Mouse (Mus musculus) stomach, embryonic 16.5 days (tissue): ENCODE results near the gene 2310046K23Rik. TPM values are rescaled to one million over a fixed set of nuclear protein-coding genes. Genes with fewer than 3 reads are reported as not detected.
A peak's percentile ranks its signal among the peaks of the same experiment; 100 is the strongest.
"Not testable (repeated sequence)": the region's sequence is repeated elsewhere in the genome, so short reads cannot be mapped to it uniquely, and the experiment has no call there.

Experiments used
- ATAC-seq: fragments of 200-750 bp; cut with Nextera tagmentation; 2 replicates; pipeline ENCODE4 v1.8.0; 2017; ENCODE audit warnings: moderate number of reproducible peaks, moderate TSS enrichment; ENCODE audit not compliant: insufficient read depth, low FRiP score
- H3K27ac ChIP-seq: fragments of 300-500 bp; sonication (generic); 2 replicates; pipeline ENCODE4 v1.5.1; 2014; ENCODE audit warnings: low read length
- H3K27me3 ChIP-seq: fragments of 300-500 bp; sonication (generic); 2 replicates; pipeline ENCODE4 v1.6.1; 2014; ENCODE audit warnings: low read length, control low read depth, mixed read lengths; ENCODE audit not compliant: control insufficient read depth, insufficient read depth
- H3K36me3 ChIP-seq: fragments of 300-500 bp; sonication (generic); 2 replicates; pipeline ENCODE4 v1.6.1; 2014; ENCODE audit warnings: low read length; ENCODE audit not compliant: control insufficient read depth, insufficient read depth
- H3K4me1 ChIP-seq: fragments of 300-500 bp; sonication (generic); 2 replicates; pipeline ENCODE4 v1.6.1; 2014; ENCODE audit warnings: low read length, control low read depth, mixed read lengths; ENCODE audit not compliant: control insufficient read depth, insufficient read depth
- H3K4me2 ChIP-seq: fragments of 300-500 bp; sonication (generic); 2 replicates; pipeline ENCODE4 v1.6.1; 2014; ENCODE audit warnings: low read depth, low read length, mixed read lengths
- H3K4me3 ChIP-seq: fragments of 300-500 bp; sonication (generic); replicated peaks from 2 replicates; pipeline ENCODE4 v1.5.1; 2014; ENCODE audit warnings: mild to moderate bottlenecking, low read length
- H3K9ac ChIP-seq: fragments of 300-500 bp; sonication (generic); 2 replicates; pipeline ENCODE4 v1.6.1; 2014; ENCODE audit warnings: low read length
- H3K9me3 ChIP-seq: fragments of 300-500 bp; sonication (generic); replicated peaks from 2 replicates; pipeline ENCODE4 v1.6.1; 2016; ENCODE audit warnings: low read length, control low read depth; ENCODE audit not compliant: control insufficient read depth
- WGBS: fragments of 180-500 bp; shearing (Covaris S2); extraction: QIAGEN DNeasy Blood & Tissue Kit; methylation state at CpG from one replicate; pipeline ENCODE4 v1.1.7; 2014; 5-methylcytosine and 5-hydroxymethylcytosine counted together
- polyA plus RNA-seq: library from polyadenylated mRNA; unstranded; fragments of >200 nt; fragmentation: Nextera tagmentation; extraction: Ambion mirVana; gene quantifications from 2 replicates; pipeline ENCODE4 v1.2.1, GENCODE M21; 2015

2310046K23Rik gene
- polyA plus RNA-seq, 1 experiment from 2014 or later: not detected

DNA sequence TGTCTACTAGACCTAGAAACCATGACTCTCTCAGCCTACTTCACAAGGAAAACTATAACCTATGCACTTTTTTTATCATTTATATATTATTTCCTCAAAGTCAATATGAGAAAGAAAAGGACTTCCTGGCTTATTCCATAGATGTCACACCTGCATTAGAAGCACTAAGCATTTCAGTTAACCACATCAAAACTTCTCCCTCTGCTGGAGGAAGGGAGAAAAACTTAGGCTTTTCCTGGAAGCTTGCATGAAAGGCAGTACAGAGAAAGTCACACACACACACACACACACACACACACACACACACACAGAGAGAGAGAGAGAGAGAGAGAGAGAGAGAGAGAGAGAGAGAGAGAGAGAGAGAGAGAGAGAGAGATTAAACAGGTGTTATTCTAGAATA, 22.0 kb downstream of the 2310046K23Rik start:
- Histone ChIP-seq H3K4me3 (no peak overlapping the region), H3K4me2 (no peak overlapping the region), H3K9ac (no peak overlapping the region), H3K27me3 (no peaks in the 10 kb centered on the region), H3K27ac (no peak overlapping the region), H3K9me3 (no peaks in the 10 kb centered on the region), H3K4me1 (no peaks in the 10 kb centered on the region), H3K36me3 (no peaks in the 10 kb centered on the region)
- no peak for ATAC-seq

DNA sequence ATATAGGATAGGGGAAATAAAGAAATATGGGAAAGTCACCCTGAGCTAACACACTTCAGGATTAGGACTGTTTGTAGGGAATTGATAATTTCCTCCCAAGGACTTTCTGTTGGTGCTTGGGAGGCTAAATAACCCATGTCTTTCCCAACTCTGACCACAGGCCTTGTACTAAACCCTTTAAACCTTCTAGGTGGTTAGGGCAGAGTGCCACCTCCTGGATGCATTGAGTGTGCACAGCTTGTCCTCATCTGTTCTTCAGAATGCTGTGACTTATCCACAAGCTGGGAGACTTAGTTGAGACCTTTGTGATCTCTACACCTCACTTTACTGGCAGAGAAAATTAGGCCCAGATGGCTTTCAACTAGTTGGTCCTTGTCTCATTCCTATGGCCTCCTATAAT, 23.5 kb downstream of the 2310046K23Rik start:
- H3K4me2 ChIP-seq: no peak overlapping the region
- no peak overlapping the region for H3K9ac ChIP-seq
- 0 out of 2 replicates have a peak, but pooled peaks have one; percentile 50 for ATAC-seq
- H3K27ac ChIP-seq: no peak overlapping the region
- no peaks in the 10 kb centered on the region for H3K9me3 ChIP-seq
- H3K4me1 ChIP-seq: no peaks in the 10 kb centered on the region
- no peak overlapping the region for H3K4me3 ChIP-seq
- H3K36me3 ChIP-seq: no peaks in the 10 kb centered on the region
- no peaks in the 10 kb centered on the region for H3K27me3 ChIP-seq

DNA sequence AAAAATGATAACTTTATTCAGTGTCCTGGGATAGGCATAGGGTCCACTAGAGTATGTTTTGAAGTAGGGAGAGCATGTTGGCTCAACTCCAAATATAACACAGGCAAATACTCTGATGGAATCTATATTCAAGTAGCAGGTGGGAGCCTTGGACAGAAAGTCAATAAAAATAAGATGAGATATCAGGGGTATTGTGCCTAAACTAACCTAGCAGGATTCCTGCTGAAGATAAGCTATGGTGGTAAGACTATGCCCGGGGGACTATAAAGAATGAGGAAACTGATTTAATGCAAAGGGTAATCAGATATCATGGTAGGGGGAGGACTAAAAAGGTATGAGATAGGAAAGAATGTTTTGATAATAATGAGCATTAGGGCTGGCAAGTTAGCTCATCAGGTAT, 26.1 kb downstream of the 2310046K23Rik start:
- no peak overlapping the region for H3K4me3 ChIP-seq
- no peaks in the 10 kb centered on the region for H3K36me3 ChIP-seq
- H3K4me1 ChIP-seq: no peaks in the 10 kb centered on the region
- H3K4me2 ChIP-seq: no peak overlapping the region
- peak; percentile 48; the same call in 1 of the 2 replicates for ATAC-seq
- no peak overlapping the region for H3K27ac ChIP-seq
- H3K9ac ChIP-seq: no peak overlapping the region
- no peaks in the 10 kb centered on the region for H3K27me3 ChIP-seq
- H3K9me3 ChIP-seq: no peaks in the 10 kb centered on the region
- 73% methylated on average over 1 of the region's 1 CpGs for WGBS

DNA sequence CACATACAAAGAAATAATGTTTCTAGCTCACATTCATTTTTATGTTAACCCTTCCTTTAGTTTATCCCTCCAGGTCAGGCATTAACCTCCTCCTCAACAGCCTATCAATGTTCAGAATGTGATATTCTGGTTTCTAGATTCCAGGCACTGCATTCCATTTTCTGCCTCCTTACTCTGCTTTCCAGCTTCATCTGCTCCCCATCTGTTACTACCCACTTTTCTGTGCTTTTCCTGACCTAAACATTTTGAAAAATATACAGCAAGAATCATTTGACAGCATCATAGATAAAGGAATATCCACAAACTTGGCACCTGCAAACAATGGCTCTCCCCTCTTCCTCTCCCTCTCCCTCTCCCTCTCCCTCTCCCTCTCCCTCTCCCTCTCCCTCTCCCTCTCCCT, 30.8 kb downstream of the 2310046K23Rik start:
- Histone ChIP-seq H3K9me3 (no peaks in the 10 kb centered on the region), H3K9ac (no peak overlapping the region), H3K27me3 (no peaks in the 10 kb centered on the region), H3K36me3 (no peaks in the 10 kb centered on the region), H3K4me2 (no peak overlapping the region), H3K27ac (no peak overlapping the region), H3K4me3 (no peak overlapping the region), H3K4me1 (no peaks in the 10 kb centered on the region)
- ATAC-seq: no peak

DNA sequence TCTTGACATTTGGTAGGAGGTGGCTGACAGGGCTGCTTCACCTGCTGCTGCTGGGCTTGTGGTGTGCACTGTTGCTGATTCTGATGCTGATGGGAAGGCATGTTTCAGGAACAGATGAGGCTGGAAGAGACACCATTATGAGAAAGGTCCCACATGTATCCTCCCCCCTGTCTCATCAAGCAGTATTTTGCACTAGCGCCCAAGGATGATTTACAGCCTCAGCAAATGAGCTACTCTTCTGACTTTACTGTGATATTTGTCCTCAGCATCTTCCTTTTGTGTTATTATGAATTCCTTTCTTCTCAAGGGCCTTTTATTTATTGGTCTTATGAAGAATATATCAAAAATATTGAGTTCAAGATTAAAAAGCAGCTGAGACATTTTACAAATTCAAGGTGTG, 33.9 kb downstream of the 2310046K23Rik start, which contains the start of gene Sprr4:
TSS of gene Sprr4 (minus strand) at position 101 of the 400 bp plus-strand sequence.
- no peak within 1 kb of the TSS for H3K4me2 ChIP-seq
- H3K9me3 ChIP-seq: no peaks in the 10 kb centered on the region
- no peak within 1 kb of the TSS for H3K4me3 ChIP-seq
- no peak within 1 kb of the TSS for H3K27ac ChIP-seq
- 82% methylated on average over 1 of the region's 1 CpGs for WGBS
- no peak for ATAC-seq
- no peaks in the 10 kb centered on the region for H3K27me3 ChIP-seq
- H3K36me3 ChIP-seq: no peaks in the 10 kb centered on the region
- no peak within 1 kb of the TSS for H3K9ac ChIP-seq
- no peaks in the 10 kb centered on the region for H3K4me1 ChIP-seq

DNA sequence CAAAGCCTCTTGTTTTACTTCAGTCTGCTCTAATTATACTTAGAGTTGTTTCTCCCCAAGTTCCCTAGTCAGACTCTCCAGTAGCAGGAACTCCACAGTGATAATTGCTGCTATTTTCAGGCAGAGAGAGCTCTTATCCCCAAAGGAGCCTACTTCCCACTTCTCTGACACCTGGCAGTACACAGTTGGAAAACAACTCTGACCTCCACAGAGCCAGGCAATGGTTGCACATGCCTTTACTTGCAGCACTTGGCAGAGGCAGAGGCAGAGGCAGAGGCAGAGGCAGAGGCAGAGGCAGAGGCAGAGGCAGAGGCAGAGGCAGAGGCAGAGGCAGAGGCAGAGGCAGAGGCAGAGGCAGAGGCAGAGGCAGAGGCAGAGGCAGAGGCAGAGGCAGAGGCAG, 44.0 kb downstream of the 2310046K23Rik start:
- not testable (repeated sequence) for H3K36me3 ChIP-seq, H3K27ac ChIP-seq, H3K4me2 ChIP-seq, H3K4me1 ChIP-seq, H3K9ac ChIP-seq, ATAC-seq, H3K4me3 ChIP-seq, H3K9me3 ChIP-seq, H3K27me3 ChIP-seq

DNA sequence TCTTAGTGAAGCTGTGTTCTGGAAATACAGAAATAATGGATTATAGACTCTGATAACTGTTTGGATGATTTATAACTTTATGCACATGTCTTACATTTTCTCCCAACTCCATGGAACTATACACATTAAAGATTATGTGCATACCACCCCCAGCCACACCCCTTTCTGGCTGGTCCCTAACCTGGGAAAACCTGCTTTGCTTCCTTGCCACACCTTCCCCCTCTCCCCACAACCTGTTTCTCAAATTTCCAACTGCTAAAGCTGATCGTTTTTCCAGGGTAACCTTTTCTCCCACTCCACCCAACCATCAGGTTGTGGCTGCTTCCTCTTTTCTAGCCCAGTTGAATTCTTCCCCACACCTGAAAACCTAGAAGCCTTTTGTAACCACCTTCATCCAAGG, 48.0 kb downstream of the 2310046K23Rik start:
- ATAC-seq: peak; percentile 84
- H3K4me2 ChIP-seq: no peak overlapping the region
- no peak overlapping the region for H3K4me3 ChIP-seq
- 21% methylated on average over 1 of the region's 1 CpGs for WGBS
- H3K36me3 ChIP-seq: no peaks in the 10 kb centered on the region
- no peaks in the 10 kb centered on the region for H3K27me3 ChIP-seq
- H3K27ac ChIP-seq: peak overlapping the region; percentile 91
- H3K9ac ChIP-seq: no peak overlapping the region
- no peaks in the 10 kb centered on the region for H3K9me3 ChIP-seq
- no peaks in the 10 kb centered on the region for H3K4me1 ChIP-seq

DNA sequence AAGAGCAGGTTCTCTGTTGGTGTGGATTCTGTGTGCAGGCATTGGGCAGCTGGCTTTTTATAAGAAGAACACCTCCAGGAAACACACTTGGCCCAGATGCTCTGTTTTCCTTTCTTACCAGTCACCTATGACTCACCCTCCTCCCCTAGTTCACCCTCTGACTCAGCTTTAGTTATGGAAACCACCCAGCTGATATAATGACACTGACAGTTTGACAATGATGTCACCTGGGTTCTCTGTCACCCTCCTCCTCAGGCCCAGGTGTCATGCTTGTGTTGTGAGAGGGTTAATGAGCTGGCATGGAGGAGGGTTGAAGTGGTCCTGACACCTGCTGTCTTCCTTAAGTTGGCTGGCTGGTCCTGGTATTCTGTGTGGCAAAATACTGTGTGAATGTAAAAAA, 48.4 kb downstream of the 2310046K23Rik start, which contains the start of gene Sprr1a:
TSS of gene Sprr1a (minus strand) at position 33 of the 400 bp plus-strand sequence.
- no peaks in the 10 kb centered on the region for H3K27me3 ChIP-seq
- H3K9me3 ChIP-seq: no peaks in the 10 kb centered on the region
- no peak within 1 kb of the TSS for H3K4me2 ChIP-seq
- H3K27ac ChIP-seq: peak within 1 kb of the TSS; percentile 91
- no peak within 1 kb of the TSS for H3K9ac ChIP-seq
- H3K36me3 ChIP-seq: no peaks in the 10 kb centered on the region
- H3K4me1 ChIP-seq: no peaks in the 10 kb centered on the region
- H3K4me3 ChIP-seq: peak within 1 kb of the TSS; percentile 10; the same call in 1 of the 2 replicates
- peak; percentile 79; the same call in 1 of the 2 replicates for ATAC-seq
